Mouse (Mus musculus): ENCODE measurements at regions not wholly inside any gene's neighbourhood (a gene's known extent, or its start where the extent isn't known, plus 50 kb on each side); places are given as distances from the start of the nearest gene placed in this dataset.

- no peak for DNase-seq
Measured at GRCm38 (mm10) chr9:120820892-120821291, 108.1 kb upstream of the Ctnnb1 start.

GRCm38 (mm10) chr9:120823397-120823796, 105.6 kb upstream of the Ctnnb1 start:
- DNase-seq, result no peak

GRCm38 (mm10) chr9:120826266-120826665, 102.8 kb upstream of the Ctnnb1 start:
- no peak for DNase-seq

- peak; percentile 90 for DNase-seq
Measured at GRCm38 (mm10) chr9:120830526-120830925, 98.5 kb upstream of the Ctnnb1 start.

GRCm38 (mm10) chr9:120834166-120834565, 94.8 kb upstream of the Ctnnb1 start:
- no peak for DNase-seq

GRCm38 (mm10) chr9:120835621-120836020, 93.4 kb upstream of the Ctnnb1 start:
- DNase-seq, result no peak

- no peak for DNase-seq
Measured at GRCm38 (mm10) chr9:120837431-120838150, 91.4 kb upstream of the Ctnnb1 start.

- no peak for DNase-seq
Measured at GRCm38 (mm10) chr9:120843753-120844152, 85.3 kb upstream of the Ctnnb1 start.

- no peak for DNase-seq
Measured at GRCm38 (mm10) chr9:120845538-120845937, 83.5 kb upstream of the Ctnnb1 start.

GRCm38 (mm10) chr9:120847649-120848048, 81.4 kb upstream of the Ctnnb1 start:
- DNase-seq, result no peak

GRCm38 (mm10) chr9:120848962-120849361, 80.1 kb upstream of the Ctnnb1 start:
- DNase-seq, result no peak

- DNase-seq, result no peak
Measured at GRCm38 (mm10) chr9:120850092-120850491, 78.9 kb upstream of the Ctnnb1 start.

- no peak for DNase-seq
Measured at GRCm38 (mm10) chr9:120851914-120852313, 77.1 kb upstream of the Ctnnb1 start.

GRCm38 (mm10) chr9:120852572-120852971, 76.4 kb upstream of the Ctnnb1 start:
- DNase-seq, result no peak

- DNase-seq, result no peak
Measured at GRCm38 (mm10) chr9:120853032-120853597, 75.9 kb upstream of the Ctnnb1 start.

GRCm38 (mm10) chr9:120854351-120854750, 74.7 kb upstream of the Ctnnb1 start:
- DNase-seq, result no peak

GRCm38 (mm10) chr9:120855293-120856050, 73.5 kb upstream of the Ctnnb1 start:
- no peak for DNase-seq

GRCm38 (mm10) chr9:120857849-120858510, 71.0 kb upstream of the Ctnnb1 start:
- DNase-seq, result no peak

GRCm38 (mm10) chr9:120860969-120861595, 67.9 kb upstream of the Ctnnb1 start:
- DNase-seq, result no peak

- DNase-seq, result no peak
Measured at GRCm38 (mm10) chr9:120861788-120862345, 67.1 kb upstream of the Ctnnb1 start.

- DNase-seq, result no peak
Measured at GRCm38 (mm10) chr9:120864410-120864809, 64.6 kb upstream of the Ctnnb1 start.

GRCm38 (mm10) chr9:120866251-120866650, 62.8 kb upstream of the Ctnnb1 start:
- DNase-seq, result peak; percentile 47

GRCm38 (mm10) chr9:120866709-120867108, 62.3 kb upstream of the Ctnnb1 start:
- no peak for DNase-seq

Data from cerebellum, adult 8-10 months (tissue).